Mouse (Mus musculus) limb, embryonic 13.5 days (tissue): ENCODE measurements around the gene Zbtb24. TPM values are rescaled to one million over a fixed set of nuclear protein-coding genes. Genes with fewer than 3 reads are reported as not detected.

Source experiments
- ATAC-seq: fragments of 200-750 bp; cut with Nextera tagmentation; 2 replicates; pipeline ENCODE4 v1.8.0; 2017; ENCODE audit warnings: low read depth, moderate number of reproducible peaks, moderate TSS enrichment; ENCODE audit not compliant: low FRiP score
- H3K27ac ChIP-seq: fragments of 300-500 bp; sonication (generic); 2 replicates; pipeline ENCODE4 v1.5.1; 2015; ENCODE audit warnings: inconsistent platforms, mild to moderate bottlenecking, moderate library complexity
- H3K27me3 ChIP-seq: fragments of 300-500 bp; sonication (generic); 2 replicates; pipeline ENCODE4 v1.6.1; 2015; ENCODE audit warnings: mild to moderate bottlenecking, inconsistent platforms
- H3K36me3 ChIP-seq: fragments of 300-500 bp; sonication (generic); 2 replicates; pipeline ENCODE4 v1.6.1; 2015; ENCODE audit warnings: inconsistent platforms, mild to moderate bottlenecking, moderate library complexity
- H3K4me1 ChIP-seq: fragments of 300-500 bp; sonication (generic); 2 replicates; pipeline ENCODE4 v1.6.1; 2015; ENCODE audit warnings: inconsistent platforms
- H3K4me2 ChIP-seq: fragments of 300-500 bp; sonication (generic); replicated peaks from 2 replicates; pipeline ENCODE4 v1.6.1; 2015; ENCODE audit warnings: inconsistent platforms, mild to moderate bottlenecking, moderate library complexity
- H3K4me3 ChIP-seq: fragments of 300-500 bp; sonication (generic); 2 replicates; pipeline ENCODE4 v1.5.1; 2015; ENCODE audit warnings: moderate library complexity, mild to moderate bottlenecking, inconsistent platforms
- H3K9ac ChIP-seq: fragments of 300-500 bp; sonication (generic); 2 replicates; pipeline ENCODE4 v1.6.1; 2015; ENCODE audit warnings: mild to moderate bottlenecking, inconsistent platforms
- H3K9me3 ChIP-seq: fragments of 300-500 bp; sonication (generic); 2 replicates; pipeline ENCODE4 v1.6.1; 2016; ENCODE audit warnings: inconsistent platforms
- WGBS: fragments of 180-500 bp; shearing (Covaris S2); methylation state at CpG from one replicate; pipeline ENCODE4 v1.1.7; 2015; 5-methylcytosine and 5-hydroxymethylcytosine counted together
- polyA plus RNA-seq: library from polyadenylated mRNA; unstranded; fragments of >200 nt; fragmentation: Nextera tagmentation; extraction: Ambion mirVana; gene quantifications from 2 replicates; pipeline ENCODE4 v1.2.1, GENCODE M21; 2015

Gene Zbtb24
- polyA plus RNA-seq, 1 experiment from 2014 or later, result 21.1 TPM

DNA sequence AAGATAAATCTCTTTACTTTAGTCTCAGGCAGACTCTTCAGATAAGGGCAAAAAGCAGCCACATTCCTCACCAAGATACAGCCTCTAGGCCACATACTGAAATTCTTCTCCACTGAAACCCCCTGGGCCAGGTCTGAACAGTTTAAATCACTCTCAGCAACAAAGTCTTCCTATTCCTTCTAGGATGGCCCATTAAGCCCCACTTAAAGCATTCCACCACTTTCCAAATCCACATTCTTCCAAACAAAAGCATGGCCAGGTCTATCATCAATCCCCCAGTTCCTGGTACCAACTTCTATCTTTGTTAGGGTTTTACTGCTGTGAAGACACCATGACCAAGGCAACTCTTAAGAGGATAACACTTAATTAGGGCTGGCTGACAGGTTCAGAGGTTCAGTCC lies 22.4 kb downstream of the Zbtb24 start:
- no peak for ATAC-seq
- H3K9me3 ChIP-seq, result no peaks in the 10 kb centered on the region
- no peak overlapping the region for H3K4me3 ChIP-seq
- no peaks in the 10 kb centered on the region for H3K27me3 ChIP-seq
- H3K4me1 ChIP-seq, result peaks cover 30% of the 10 kb centered on the region
- H3K4me2 ChIP-seq, result no peak overlapping the region
- no peak overlapping the region for H3K27ac ChIP-seq
- peaks cover 13% of the 10 kb centered on the region for H3K36me3 ChIP-seq
- H3K9ac ChIP-seq, result no peak overlapping the region

DNA sequence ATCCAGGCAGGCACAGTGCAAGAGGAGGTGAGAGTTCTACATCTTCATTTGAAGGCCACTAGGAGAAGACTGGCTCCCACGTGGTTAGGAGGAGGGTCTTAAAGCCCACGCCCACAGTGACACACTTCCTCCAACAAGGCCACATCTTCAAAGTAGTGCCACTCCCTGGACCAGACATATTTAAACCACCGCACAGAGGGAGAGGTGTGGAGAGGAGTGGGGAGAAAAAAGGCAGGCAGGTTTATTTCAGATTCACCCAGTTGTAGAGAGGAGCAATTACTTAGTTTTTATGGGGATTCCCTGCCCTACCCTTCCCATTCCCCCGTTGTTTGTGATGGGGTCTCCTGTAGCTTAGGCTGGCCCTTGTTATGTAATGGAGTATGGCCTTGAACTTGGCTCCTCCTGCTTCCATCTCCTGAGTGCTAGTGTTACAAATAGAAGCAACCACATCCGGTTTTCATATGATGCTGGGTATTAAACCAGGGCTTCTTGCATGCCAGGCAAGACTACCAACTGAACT lies 22.8 kb downstream of the Zbtb24 start:
- no peak for ATAC-seq

DNA sequence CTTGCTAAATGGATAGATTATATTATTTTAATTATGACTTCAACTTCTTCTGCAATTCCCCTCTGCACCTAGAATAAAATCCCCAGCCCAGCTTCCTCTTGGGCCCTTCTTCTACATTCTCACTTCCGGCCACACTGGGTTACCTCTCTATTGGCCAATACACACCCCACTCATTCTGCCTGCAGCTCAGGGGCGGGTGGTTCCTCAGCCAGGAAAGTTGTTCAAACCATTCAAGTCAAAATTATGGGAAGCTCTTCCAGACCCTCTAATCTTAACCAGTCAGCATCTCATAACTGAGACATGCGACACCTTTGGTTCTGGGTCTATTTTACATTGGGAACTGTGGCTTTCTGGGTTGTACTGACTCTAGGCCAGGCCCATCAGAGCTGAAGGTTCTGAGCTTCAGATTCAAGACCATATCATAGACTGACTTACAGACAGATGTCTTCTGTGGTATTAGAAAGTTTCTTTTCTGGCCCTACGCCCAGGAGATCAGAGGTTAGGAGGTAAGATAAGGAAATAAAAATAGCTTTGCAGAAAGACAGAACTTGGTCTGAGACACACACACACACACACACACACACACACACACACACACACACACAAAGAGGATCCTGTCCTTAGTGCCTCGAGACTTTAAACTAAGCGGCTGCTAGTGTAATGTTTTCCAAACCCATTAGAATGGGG lies 23.7 kb downstream of the Zbtb24 start:
- Histone ChIP-seq H3K4me2 (no peak overlapping the region), H3K9ac (no peak overlapping the region), H3K4me3 (no peak overlapping the region), H3K27ac (no peak overlapping the region), H3K9me3 (no peaks in the 10 kb centered on the region), H3K27me3 (no peaks in the 10 kb centered on the region), H3K36me3 (peaks cover 13% of the 10 kb centered on the region), H3K4me1 (peaks cover 38% of the 10 kb centered on the region)
- ATAC-seq, result no peak
- 79% methylated on average over 6 of the region's 6 CpGs for WGBS

More for the DNA sequence above, 22.8 kb downstream of the Zbtb24 start:
- Histone ChIP-seq H3K9ac (no peak overlapping the region), H3K9me3 (no peaks in the 10 kb centered on the region), H3K4me3 (no peak overlapping the region), H3K4me2 (no peak overlapping the region), H3K4me1 (peaks cover 35% of the 10 kb centered on the region), H3K27me3 (no peaks in the 10 kb centered on the region), H3K27ac (no peak overlapping the region), H3K36me3 (peaks cover 12% of the 10 kb centered on the region)
- 73% methylated on average over 5 of the region's 5 CpGs for WGBS

DNA sequence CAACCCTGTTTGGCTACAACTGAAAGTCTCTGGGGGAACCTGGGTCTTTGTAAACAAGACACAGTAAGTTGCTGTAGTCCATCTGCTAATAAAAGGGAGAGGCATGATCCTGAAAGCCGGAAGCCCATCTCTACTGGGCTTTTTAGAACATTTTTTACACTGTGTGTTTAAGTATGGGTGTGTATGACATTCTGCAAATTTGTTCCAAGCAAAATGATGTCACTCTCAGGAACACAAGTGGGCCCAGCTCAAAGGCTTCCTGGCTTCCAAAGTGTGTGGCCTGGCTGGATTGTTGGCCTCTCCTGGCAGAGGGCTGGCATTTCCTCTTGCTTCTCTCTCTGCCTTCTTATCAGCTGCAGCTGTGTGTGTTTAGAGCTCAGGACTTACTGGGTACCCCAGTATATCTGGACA lies 24.8 kb downstream of the Zbtb24 start:
- Histone ChIP-seq H3K9me3 (no peaks in the 10 kb centered on the region), H3K36me3 (peaks cover 20% of the 10 kb centered on the region), H3K4me2 (peak overlapping the region; percentile 89; the same call in 1 of the 2 replicates), H3K4me3 (no peak overlapping the region), H3K27ac (peak overlapping the region; percentile 53), H3K4me1 (peaks cover 38% of the 10 kb centered on the region), H3K9ac (peak overlapping the region; percentile 43; the same call in 1 of the 2 replicates), H3K27me3 (no peaks in the 10 kb centered on the region)
- no peak for ATAC-seq
- WGBS, result 44% methylated on average over 1 of the region's 1 CpGs

DNA sequence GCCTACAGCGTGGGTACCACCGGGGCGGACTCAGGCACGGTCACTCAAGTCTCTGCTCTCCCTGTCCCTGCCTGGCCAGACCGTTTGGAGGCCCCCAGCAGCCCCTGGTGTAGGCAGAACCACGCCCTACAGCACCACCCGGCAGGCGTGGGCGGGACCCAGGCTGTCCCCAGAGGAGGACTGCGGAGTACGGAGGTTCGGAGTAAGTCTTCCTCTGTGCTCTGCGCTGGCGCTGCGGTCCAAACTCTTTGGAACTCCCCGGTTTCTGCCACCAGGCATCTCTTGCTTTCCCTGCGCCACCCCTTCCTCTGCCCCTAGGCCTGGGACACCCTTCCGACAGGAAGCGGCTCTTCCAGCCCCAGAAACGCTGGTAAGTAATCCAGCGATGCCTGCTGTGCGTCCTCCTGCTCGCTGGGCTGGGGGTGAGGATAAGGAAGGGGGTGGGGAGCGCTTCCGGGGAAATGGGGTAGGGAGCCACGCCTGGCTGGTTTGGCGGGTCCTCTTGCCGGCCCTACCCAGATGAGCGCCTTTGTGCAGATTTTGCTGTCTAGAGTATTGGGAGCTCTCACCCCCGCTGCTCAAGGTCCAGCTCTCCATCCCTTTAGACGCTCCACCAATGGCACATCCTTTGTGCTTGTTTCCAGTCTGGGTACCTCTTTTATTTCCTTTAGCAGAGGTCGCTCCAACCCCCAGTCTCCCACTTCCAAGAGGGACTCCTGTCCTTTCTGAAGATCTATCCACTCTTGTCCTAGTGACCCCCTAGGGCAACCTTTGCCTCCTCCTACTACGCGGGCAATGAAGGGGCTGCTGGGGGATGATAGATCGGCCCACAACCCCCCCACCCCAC lies 26.2 kb downstream of the Zbtb24 start, which contains the start of gene Mical1:
Mical1 (plus strand) TSS at position 144 of the 847 bp plus-strand sequence.
- peak within 1 kb of the TSS; percentile 89 for H3K4me2 ChIP-seq
- peak within 1 kb of the TSS; percentile 72 for H3K4me3 ChIP-seq
- H3K27me3 ChIP-seq, result no peaks in the 10 kb centered on the region
- H3K9ac ChIP-seq, result peak within 1 kb of the TSS; percentile 83
- no peaks in the 10 kb centered on the region for H3K9me3 ChIP-seq
- under 1% methylated on average over 35 of the region's 35 CpGs for WGBS
- peak within 1 kb of the TSS; percentile 89 for H3K27ac ChIP-seq
- H3K36me3 ChIP-seq, result peaks cover 34% of the 10 kb centered on the region
- peaks cover 38% of the 10 kb centered on the region for H3K4me1 ChIP-seq
- peak; percentile 79 for ATAC-seq

DNA sequence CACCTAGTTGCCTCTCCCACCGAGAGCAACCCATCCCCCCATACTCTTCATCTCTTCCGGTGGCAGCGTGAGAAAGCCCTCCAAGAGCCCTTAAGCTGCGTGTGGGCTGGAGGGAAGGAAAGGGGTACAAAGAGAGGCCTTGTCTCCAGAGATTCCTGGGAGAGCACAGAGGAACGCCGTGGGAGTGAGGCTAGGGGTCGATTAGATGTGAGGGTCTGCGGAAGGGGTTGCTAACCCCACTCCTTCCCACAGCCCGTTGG lies 26.8 kb downstream of the Zbtb24 start:
- peak overlapping the region; percentile 83 for H3K9ac ChIP-seq
- no peak for ATAC-seq
- peak overlapping the region; percentile 72 for H3K4me3 ChIP-seq
- WGBS, result 0% methylated on average over 9 of the region's 9 CpGs
- H3K27me3 ChIP-seq, result no peaks in the 10 kb centered on the region
- H3K9me3 ChIP-seq, result no peaks in the 10 kb centered on the region
- peaks cover 40% of the 10 kb centered on the region for H3K36me3 ChIP-seq
- H3K4me1 ChIP-seq, result peaks cover 38% of the 10 kb centered on the region
- peak overlapping the region; percentile 89 for H3K27ac ChIP-seq
- H3K4me2 ChIP-seq, result peak overlapping the region; percentile 89

DNA sequence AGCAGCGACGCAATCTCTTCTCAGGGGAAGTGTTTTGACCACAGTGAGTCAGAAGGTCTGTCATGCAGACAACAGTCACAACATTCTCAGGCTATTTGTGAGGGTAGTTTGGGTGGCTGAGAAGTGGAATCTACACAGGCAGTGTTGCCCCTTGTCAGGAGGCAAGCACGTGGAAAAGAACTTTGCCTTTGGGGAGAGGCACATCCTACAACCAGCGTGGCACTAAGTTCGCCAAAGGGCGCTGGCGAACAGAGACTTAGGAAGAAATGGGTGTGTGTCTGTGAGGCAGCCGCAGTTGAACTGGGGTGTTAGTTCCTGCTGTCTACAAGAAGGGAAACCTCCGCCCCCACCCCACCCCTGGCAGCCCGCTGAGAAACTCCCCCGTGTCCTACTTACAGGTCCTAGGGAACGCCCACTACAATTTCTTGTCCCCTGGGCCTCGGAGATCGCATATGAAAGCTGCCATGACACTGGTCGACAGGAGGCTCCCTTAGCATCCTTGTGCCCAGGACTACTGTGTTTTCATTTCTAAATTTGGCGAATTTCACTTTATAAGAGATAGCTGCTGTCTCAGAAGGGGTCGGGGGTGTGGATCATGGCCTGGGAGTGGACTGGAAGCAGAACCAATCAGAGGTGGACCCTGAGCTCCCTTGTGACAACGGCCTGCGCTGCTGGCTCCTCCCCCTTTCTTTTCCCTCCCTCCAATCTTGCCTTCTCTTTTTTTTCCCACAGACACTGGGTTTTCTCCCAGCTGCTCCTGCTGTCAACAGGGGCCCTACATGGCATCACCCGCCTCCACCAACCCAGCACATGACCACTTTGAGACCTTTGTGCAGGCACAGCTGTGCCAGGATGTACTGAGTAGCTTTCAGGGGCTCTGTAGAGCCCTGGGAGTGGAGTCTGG lies 27.3 kb downstream of the Zbtb24 start:
- H3K9ac ChIP-seq, result peak overlapping the region; percentile 83
- H3K4me3 ChIP-seq, result peak overlapping the region; percentile 72
- peak overlapping the region; percentile 89 for H3K4me2 ChIP-seq
- no peaks in the 10 kb centered on the region for H3K27me3 ChIP-seq
- no peaks in the 10 kb centered on the region for H3K9me3 ChIP-seq
- peak overlapping the region; percentile 89 for H3K27ac ChIP-seq
- peaks cover 45% of the 10 kb centered on the region for H3K36me3 ChIP-seq
- H3K4me1 ChIP-seq, result peaks cover 38% of the 10 kb centered on the region
- peak; percentile 69 for ATAC-seq
- 4% methylated on average over 20 of the region's 20 CpGs for WGBS

DNA sequence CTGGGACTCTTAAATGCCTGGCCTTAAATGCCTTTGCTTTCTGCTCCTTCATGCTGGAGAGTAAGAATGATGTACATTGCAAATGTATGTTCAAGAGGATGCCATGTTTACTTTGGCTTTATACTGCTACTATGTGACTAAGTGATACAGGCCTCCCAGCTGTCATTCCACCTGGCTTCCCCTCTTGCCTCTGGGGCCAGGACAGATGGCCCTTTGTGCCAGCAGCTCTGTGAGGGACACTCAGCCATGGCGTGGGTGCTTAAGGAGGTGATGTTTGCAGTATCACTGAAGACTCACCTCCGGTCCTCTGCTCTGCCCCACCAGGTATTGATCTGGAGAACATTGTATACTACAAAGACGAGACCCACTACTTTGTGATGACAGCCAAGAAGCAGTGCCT lies 29.8 kb downstream of the Zbtb24 start:
- Histone ChIP-seq H3K4me1 (peaks cover 28% of the 10 kb centered on the region), H3K9ac (no peak overlapping the region; the same call in 1 of the 2 replicates), H3K9me3 (no peaks in the 10 kb centered on the region), H3K4me2 (no peak overlapping the region), H3K4me3 (no peak overlapping the region), H3K27ac (no peak overlapping the region), H3K27me3 (no peaks in the 10 kb centered on the region), H3K36me3 (peaks cover 70% of the 10 kb centered on the region)
- ATAC-seq, result no peak
- WGBS, result 83% methylated on average over 3 of the region's 3 CpGs

DNA sequence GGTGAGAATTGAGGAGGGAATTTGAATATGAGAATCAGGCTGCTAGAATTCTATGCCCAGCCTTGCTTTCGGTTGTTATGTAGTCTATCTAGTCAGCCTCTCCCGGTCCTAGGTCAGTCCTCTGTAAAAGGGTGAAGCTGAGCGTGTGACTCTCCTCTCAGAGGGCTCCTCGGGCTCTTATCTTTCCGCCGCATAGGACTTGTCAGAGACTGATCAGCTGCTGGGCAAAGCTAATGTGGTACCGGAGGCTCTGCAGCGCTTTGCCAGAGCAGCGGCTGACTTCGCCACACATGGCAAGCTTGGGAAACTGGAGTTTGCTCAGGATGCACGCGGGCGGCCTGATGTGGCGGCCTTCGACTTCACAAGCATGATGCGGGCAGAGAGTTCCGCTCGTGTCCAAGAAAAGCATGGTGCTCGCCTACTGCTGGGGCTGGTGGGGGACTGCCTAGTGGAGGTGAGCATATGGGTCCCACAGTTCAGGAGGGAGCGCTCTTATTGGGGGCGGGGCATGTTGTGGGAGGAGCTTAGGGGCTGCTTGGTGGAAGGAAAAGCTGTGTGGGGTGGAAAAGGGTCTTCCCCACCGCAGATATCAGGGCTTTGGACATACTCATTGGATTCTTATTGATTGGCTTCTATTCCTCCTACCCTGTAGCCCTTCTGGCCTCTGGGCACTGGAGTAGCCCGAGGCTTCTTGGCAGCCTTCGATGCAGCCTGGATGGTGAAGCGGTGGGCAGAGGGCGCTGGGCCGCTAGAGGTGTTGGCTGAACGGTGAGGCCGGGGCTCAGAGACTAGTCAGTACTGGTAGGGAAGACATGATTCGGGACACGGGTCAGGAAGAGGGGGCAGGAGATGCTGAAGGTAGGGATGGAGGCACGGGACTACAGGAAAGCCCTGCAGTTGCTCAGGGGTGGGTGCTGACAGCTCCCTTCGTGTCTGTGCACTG lies 31.0 kb downstream of the Zbtb24 start:
- Histone ChIP-seq H3K9me3 (no peaks in the 10 kb centered on the region), H3K4me1 (peaks cover 17% of the 10 kb centered on the region), H3K4me3 (no peak overlapping the region), H3K36me3 (peaks cover 82% of the 10 kb centered on the region), H3K4me2 (no peak overlapping the region), H3K27me3 (no peaks in the 10 kb centered on the region), H3K27ac (no peak overlapping the region), H3K9ac (no peak overlapping the region)
- 70% methylated on average over 33 of the region's 33 CpGs for WGBS
- ATAC-seq, result no peak

DNA sequence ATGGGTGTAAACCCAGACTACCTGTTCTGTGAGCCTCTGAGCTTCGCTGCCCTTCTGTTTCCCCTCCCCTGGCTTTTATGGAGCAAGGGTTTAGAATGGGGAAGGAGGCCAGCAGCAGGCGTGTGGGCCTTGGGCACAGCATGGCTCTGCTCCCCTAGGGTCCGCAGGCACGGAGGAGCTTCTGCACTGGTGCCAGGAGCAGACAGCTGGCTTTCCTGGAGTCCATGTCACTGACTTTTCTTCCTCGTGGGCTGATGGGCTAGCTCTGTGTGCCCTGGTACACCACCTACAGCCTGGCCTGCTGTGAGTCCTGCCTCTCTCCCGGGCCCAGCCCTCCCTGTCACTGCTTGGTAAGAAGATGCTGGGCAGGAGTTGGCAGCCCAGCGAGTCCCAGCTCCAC lies 32.3 kb downstream of the Zbtb24 start:
- ATAC-seq, result no peak
- peaks cover 95% of the 10 kb centered on the region for H3K36me3 ChIP-seq

DNA sequence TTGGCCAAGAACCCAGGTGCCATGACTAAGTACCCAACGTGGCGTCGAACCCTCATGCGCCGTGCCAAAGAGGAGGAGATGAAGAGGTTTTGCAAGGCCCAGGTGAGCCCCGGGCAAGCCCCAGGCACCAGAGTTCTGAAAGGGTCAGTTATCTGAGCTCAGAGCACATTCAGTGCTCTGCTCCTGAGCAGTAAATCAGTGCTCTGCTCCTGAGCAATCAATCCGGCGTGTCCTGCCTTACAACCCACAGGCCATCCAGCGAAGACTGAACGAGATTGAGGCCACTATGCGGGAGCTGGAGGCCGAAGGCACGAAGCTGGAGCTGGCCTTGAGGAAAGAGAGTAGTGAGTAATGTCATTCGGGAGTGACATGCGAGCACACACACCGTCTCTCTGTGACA lies 35.6 kb downstream of the Zbtb24 start:
- ATAC-seq, result no peak
- Histone ChIP-seq H3K27me3 (no peaks in the 10 kb centered on the region), H3K4me3 (no peak overlapping the region), H3K9ac (no peak overlapping the region), H3K4me2 (no peak overlapping the region), H3K4me1 (peaks cover 22% of the 10 kb centered on the region), H3K36me3 (peaks cover 77% of the 10 kb centered on the region), H3K27ac (no peak overlapping the region), H3K9me3 (no peaks in the 10 kb centered on the region)
- 92% methylated on average over 16 of the region's 16 CpGs for WGBS

More for the DNA sequence above, 32.3 kb downstream of the Zbtb24 start:
- no peak overlapping the region for H3K9ac ChIP-seq
- no peak overlapping the region for H3K4me2 ChIP-seq
- WGBS, result 76% methylated on average over 7 of the region's 7 CpGs
- H3K4me3 ChIP-seq, result no peak overlapping the region
- H3K4me1 ChIP-seq, result peaks cover 12% of the 10 kb centered on the region
- H3K27ac ChIP-seq, result no peak overlapping the region
- no peaks in the 10 kb centered on the region for H3K27me3 ChIP-seq
- H3K9me3 ChIP-seq, result no peaks in the 10 kb centered on the region
